Mouse (Mus musculus) embryo, embryonic 9.5 days (tissue): Measurements from ENCODE around the gene Ttc39b.

Source experiments
- DNase-seq: peaks from one replicate; pipeline ENCODE4 v3.0.0-alpha.2; 2017; ENCODE audit errors: extremely low spot score

Gene Ttc39b

GRCm38 (mm10) chr4:83323910-83324684 is at the start of gene Ttc39b:
Gene Ttc39b, minus strand, starts transcription at chr4:83324255.
- DNase-seq, result peak; percentile 97

- no peak for DNase-seq
Measured at GRCm38 (mm10) chr4:83373381-83373780, 49.3 kb upstream of the Ttc39b start.

GRCm38 (mm10) chr4:83357738-83358137 is 33.7 kb upstream of the Ttc39b start:
- DNase-seq, result no peak

- no peak for DNase-seq
Measured at GRCm38 (mm10) chr4:83354786-83355185, 30.7 kb upstream of the Ttc39b start.

- no peak for DNase-seq
Measured at GRCm38 (mm10) chr4:83353949-83354348, 29.9 kb upstream of the Ttc39b start.

GRCm38 (mm10) chr4:83353276-83353675 is 29.2 kb upstream of the Ttc39b start:
- no peak for DNase-seq

- DNase-seq, result no peak
Measured at GRCm38 (mm10) chr4:83350719-83351118, 26.7 kb upstream of the Ttc39b start.

GRCm38 (mm10) chr4:83348970-83349369 is 24.9 kb upstream of the Ttc39b start:
- no peak for DNase-seq

GRCm38 (mm10) chr4:83343895-83344294 is 19.8 kb upstream of the Ttc39b start:
- DNase-seq, result no peak

- no peak for DNase-seq
Measured at GRCm38 (mm10) chr4:83343146-83343823, 19.2 kb upstream of the Ttc39b start.

GRCm38 (mm10) chr4:83342268-83342970 is 18.4 kb upstream of the Ttc39b start:
- DNase-seq, result no peak

- no peak for DNase-seq
Measured at GRCm38 (mm10) chr4:83339393-83339792, 15.3 kb upstream of the Ttc39b start.

GRCm38 (mm10) chr4:83337717-83338116 is 13.7 kb upstream of the Ttc39b start:
- no peak for DNase-seq

- no peak for DNase-seq
Measured at GRCm38 (mm10) chr4:83330369-83330768, 6.3 kb upstream of the Ttc39b start.

GRCm38 (mm10) chr4:83329615-83330014 is 5.6 kb upstream of the Ttc39b start:
- no peak for DNase-seq

GRCm38 (mm10) chr4:83328026-83328945 is 4.2 kb upstream of the Ttc39b start:
- DNase-seq, result no peak

- no peak for DNase-seq
Measured at GRCm38 (mm10) chr4:83327526-83327925, 3.5 kb upstream of the Ttc39b start.

- DNase-seq, result no peak
Measured at GRCm38 (mm10) chr4:83325366-83325765, 1.3 kb upstream of the Ttc39b start.

GRCm38 (mm10) chr4:83323201-83323903 is 703 bp downstream of the Ttc39b start:
- DNase-seq, result peak; percentile 84

- no peak for DNase-seq
Measured at GRCm38 (mm10) chr4:83319736-83320135, 4.3 kb downstream of the Ttc39b start.

GRCm38 (mm10) chr4:83318758-83319157 is 5.3 kb downstream of the Ttc39b start:
- DNase-seq, result no peak
